Mouse (Mus musculus) layer of hippocampus, adult 9-11 months (tissue): Measurements from ENCODE around the gene Ttc25.
"Not testable (repeated sequence)": the region's sequence is repeated elsewhere in the genome, so short reads cannot be mapped to it uniquely, and the experiment has no call there.

Experiments
- DNase-seq: peaks from one replicate; pipeline ENCODE4 v3.0.0; 2022

The Ttc25 gene

GRCm38 (mm10) chr11:100533871-100534270 lies 11.5 kb upstream of the Ttc25 start:
- no peak for DNase-seq

GRCm38 (mm10) chr11:100534411-100534810 lies 11.0 kb upstream of the Ttc25 start:
- not testable (repeated sequence) for DNase-seq

GRCm38 (mm10) chr11:100534821-100535220 lies 10.6 kb upstream of the Ttc25 start:
- not testable (repeated sequence) for DNase-seq

GRCm38 (mm10) chr11:100535996-100536395 lies 9.4 kb upstream of the Ttc25 start:
- DNase-seq, result no peak

- DNase-seq, result no peak
These were observed 8.9 kb upstream of the Ttc25 start for GRCm38 (mm10) chr11:100536466-100536865.

GRCm38 (mm10) chr11:100540966-100541365 lies 4.4 kb upstream of the Ttc25 start:
- no peak for DNase-seq

- DNase-seq, result no peak
These were observed 3.8 kb upstream of the Ttc25 start for GRCm38 (mm10) chr11:100541577-100541976.

- DNase-seq, result no peak
These were observed 309 bp downstream of the Ttc25 start for GRCm38 (mm10) chr11:100545746-100546085.

GRCm38 (mm10) chr11:100546955-100547354 lies 1.5 kb downstream of the Ttc25 start:
- DNase-seq, result no peak

GRCm38 (mm10) chr11:100548141-100548540 lies 2.7 kb downstream of the Ttc25 start:
- no peak for DNase-seq

GRCm38 (mm10) chr11:100549466-100549865 lies 4.1 kb downstream of the Ttc25 start:
- DNase-seq, result no peak

GRCm38 (mm10) chr11:100550101-100550500 lies 4.7 kb downstream of the Ttc25 start:
- DNase-seq, result no peak

- no peak for DNase-seq
These were observed 7.4 kb downstream of the Ttc25 start for GRCm38 (mm10) chr11:100552842-100553241.

- peak; percentile 83 for DNase-seq
These were observed 10.2 kb downstream of the Ttc25 start for GRCm38 (mm10) chr11:100555583-100555982.

- no peak for DNase-seq
These were observed 12.2 kb downstream of the Ttc25 start for GRCm38 (mm10) chr11:100557563-100557962.

- DNase-seq, result no peak
These were observed 14.1 kb downstream of the Ttc25 start for GRCm38 (mm10) chr11:100559476-100559875.

- DNase-seq, result no peak
These were observed 16.3 kb downstream of the Ttc25 start for GRCm38 (mm10) chr11:100561748-100562147.

GRCm38 (mm10) chr11:100564297-100564696 lies 18.9 kb downstream of the Ttc25 start:
- DNase-seq, result peak; percentile 88

- DNase-seq, result no peak
These were observed 19.3 kb downstream of the Ttc25 start for GRCm38 (mm10) chr11:100564703-100565102.

GRCm38 (mm10) chr11:100567229-100567628 lies 21.8 kb downstream of the Ttc25 start:
- no peak for DNase-seq

GRCm38 (mm10) chr11:100567815-100568245 lies 22.4 kb downstream of the Ttc25 start:
- no peak for DNase-seq

- no peak for DNase-seq
These were observed 23.3 kb downstream of the Ttc25 start for GRCm38 (mm10) chr11:100568692-100569091.

- DNase-seq, result no peak
These were observed 24.4 kb downstream of the Ttc25 start for GRCm38 (mm10) chr11:100569789-100570188.

GRCm38 (mm10) chr11:100570430-100571201 lies 25.2 kb downstream of the Ttc25 start:
- peak; percentile 75 for DNase-seq

GRCm38 (mm10) chr11:100571202-100571567 lies 25.8 kb downstream of the Ttc25 start:
- peak; percentile 75 for DNase-seq
